Mouse (Mus musculus) brain, adult 2 months (tissue): ENCODE data around the gene 6030452D12Rik.

Source experiments
- DNase-seq: peaks from one replicate; pipeline ENCODE4 v3.0.0; 2011; ENCODE audit warnings: low read depth, low spot score

Gene 6030452D12Rik

DNA sequence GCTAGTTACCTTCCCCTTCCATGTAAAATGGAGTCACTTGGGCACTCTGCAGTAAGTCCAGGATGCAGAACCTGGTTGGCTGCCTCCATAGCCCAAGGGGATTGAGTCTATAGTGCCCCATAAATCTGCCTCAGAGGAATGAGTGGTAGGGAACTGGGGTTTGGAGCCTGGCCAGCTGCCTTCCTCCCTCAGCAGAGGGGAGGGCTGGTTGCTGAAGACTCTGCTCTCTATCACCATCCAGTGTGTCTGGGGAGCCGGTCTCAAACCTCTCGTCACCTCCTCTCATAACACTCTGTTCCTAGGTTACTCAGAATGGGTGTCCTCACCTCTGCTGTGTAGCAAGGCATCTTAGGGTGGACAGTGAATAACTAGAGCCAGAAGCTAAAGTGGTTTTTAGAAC, 16.3 kb downstream of the 6030452D12Rik start:
- DNase-seq = no peak

DNA sequence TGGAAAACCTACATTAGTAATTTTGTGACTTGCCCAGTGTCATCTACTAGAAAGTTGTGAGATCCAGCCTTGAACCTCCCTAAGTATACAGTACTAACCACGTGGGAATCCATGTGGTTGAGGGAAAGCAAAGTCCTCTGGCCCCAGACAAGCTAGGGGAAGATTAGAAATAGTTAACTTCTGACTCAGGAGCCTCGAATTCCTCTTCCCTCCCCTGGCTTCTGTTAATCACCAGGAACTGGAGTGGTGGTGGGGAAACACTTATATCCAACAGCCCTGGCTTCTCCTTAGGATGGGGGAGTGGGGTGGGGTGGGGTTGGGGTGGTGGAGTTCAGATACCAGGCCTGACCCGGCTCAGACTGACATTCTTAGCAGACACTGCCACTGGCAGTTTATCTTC, 18.4 kb downstream of the 6030452D12Rik start:
- no peak for DNase-seq

DNA sequence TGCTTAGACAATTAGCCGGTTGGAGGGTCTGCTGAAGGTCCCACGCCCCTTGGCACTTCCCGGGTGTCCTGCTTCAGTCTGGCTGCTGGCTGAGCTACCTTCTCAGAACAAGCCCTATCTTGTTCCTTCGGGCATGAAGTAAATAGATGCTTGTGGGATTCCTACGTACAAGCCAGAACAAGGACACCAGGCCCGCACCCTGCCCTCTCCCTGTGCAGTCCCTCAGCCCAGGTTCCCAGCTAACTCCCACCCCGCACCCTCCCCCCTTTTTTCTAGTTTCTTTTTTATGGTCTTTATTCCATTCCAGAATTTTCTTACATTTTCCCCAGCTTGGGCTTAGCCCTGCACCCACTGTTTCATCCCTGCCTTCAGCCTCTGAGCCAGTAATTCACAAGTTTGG, 20.3 kb downstream of the 6030452D12Rik start:
- no peak for DNase-seq

DNA sequence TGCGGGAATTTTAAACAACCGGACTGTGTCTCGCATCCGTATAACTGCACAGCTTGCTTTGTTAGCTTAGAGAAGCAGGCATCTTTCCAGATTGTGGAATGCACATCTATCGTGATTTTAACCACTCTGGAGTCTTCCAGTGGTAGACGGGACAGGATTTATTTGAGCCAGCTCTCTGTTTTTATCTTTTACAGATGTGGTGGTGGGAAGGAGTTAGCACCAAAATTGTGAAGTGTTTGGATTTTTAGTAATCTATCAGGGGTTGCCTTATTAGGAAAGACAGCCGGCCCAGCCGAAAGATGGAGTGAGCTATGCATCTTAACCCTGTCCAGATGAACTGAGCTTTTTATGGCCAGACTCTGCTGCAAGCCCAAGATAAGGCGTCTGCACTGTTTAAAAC, 21.5 kb downstream of the 6030452D12Rik start:
- no peak for DNase-seq

DNA sequence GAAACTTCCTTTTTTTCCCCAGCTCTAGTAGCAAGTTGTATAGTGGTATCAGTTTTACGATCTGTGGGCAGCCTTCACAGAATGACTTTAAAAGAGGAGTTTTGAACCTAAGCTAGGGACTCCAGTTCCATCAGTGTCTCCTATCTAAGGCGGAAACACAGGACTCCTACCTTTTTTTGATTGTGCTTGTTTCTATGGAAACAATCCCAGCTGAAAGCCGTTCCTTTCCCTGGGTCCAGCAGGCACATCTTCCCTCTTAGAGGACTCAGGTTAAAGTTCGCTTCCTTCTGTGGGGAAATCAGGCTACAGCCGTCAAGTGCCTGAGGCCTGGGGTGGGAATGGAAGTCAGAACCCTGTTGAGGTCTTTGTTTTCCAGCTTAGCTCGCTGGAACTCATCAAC, 26.4 kb downstream of the 6030452D12Rik start:
- DNase-seq = no peak

DNA sequence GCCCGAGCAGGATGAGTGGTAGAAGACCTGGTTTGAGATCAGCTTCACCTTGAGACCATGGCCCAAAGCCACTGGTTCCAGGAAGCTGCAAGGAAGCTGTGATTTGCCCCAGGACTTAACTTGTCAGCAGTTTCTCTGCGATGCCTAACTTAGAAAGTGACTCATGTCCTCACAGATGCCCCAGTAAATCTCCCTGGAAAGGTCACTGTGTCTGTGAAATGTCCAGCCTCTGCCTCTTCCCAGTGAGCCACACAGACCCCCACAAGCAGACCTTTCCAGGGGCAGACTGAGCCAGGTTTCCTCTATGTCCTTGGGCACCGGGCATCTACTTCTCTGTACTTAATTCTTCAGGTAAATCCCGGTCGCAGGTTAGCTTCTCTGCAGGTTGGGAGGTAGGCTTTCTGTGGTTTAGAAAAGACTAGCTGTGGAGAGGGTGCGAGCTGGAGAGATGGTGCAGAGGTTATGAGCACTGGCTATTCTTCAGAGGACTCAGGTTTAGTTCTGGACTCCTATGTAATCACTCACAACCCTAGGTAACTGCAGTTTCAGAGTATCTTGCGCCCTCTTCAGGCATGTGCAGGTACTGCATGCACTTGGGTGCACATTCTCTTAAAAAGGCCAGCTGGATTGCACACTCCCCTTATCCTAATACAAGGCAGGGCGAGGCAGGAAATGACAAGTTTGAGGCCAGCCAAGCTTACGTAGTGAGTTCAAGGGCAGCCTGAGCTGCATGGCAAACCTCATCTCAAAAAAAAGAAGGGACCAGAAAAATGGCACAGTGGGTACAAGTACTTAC, 27.1 kb downstream of the 6030452D12Rik start:
- DNase-seq = no peak

DNA sequence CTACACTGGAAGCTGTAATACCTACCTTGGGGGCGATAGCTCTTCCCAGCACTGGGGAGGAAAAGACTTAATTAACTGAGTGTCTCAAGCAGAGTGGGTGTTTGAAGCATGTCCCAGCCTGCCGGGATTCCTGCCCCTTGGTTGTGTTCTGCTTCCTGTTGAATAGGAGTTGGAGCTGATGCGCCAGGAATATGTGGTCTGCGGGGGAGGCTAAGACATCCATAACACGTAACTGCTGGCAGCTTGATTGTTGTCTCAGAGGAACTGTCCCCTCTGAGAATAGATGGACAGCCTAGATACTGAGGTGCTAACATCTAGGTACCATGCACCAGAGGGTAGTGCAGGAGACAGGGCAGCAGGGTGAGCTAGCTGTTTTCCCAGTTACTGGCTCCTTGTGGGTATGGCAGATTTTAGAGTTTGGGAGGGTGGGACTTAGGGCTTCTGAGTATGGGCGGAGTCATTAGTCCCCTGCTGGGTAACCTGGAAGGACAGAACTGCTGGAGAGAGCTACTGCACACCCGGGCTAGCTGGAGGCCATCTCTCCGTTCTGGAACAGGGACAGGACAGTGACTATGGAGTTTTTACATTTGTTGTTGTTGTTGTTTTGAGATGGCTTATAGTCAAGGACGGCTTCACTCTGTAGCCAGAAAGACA, 28.4 kb downstream of the 6030452D12Rik start:
- DNase-seq = no peak

DNA sequence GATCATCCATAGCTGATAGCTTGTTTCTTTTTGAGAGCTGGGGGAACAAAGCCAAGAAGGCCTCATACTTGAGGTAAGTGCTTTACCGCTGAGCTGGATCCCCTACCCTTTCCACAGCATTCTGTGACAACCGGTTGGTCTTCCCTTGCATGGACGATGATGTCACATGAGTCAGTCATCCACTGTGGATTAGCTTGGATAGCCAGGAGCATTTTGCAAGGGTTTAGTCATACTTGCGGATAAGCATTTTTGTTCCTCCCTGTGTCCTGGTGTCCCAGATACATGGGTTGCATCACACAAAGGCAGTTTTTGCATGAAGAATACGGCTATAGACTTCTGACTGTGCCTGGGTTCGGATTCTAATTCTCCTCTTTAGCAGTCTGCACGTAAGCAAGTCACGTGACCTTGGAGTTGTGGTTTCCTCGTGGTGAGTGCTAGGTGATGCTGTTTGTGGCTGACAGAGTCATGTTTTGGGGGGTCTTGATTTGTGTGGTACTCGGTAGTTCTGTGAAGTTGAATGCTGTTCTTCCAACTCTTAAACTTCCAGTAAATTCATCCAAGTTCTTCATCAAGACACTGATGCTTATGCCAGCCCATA, 29.7 kb downstream of the 6030452D12Rik start:
- DNase-seq = no peak

DNA sequence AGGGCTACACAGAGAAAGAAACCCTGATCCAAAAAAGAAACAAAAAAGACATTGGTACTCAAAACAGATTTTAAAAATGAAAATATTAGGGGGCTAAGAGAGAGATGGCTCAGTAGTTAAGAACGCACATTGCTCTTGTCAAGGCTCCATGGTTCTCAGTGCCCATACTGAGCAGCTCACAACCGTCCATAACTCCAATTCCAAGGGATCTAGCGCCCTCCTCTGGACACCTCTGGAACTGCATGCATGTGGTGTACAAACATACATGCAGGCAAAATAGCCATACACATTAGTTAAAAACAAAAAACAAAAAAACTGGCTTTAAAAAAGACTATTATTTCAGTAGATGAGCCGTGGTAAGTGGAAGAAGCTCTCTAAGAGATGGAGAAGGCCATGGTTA, 30.2 kb downstream of the 6030452D12Rik start:
- DNase-seq = no peak

DNA sequence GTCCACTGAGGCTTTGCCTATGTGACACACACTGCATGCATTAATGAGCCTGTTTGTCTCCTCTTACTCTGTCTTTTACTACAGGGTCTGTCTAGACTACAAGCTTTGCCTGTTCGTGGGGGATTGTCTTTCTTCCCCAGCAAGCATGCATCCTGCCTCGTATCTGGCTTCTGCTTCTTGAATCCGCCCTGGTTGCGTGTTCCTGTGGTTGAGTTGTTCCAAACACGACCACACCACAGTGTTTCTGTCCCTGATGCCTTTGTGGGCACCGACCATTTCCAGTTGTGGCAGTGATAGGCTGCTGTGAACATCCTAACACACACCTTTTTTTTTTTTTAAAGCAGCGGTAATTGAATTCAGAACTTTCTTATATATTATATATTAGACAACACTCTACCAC, 33.4 kb downstream of the 6030452D12Rik start:
- DNase-seq = no peak

DNA sequence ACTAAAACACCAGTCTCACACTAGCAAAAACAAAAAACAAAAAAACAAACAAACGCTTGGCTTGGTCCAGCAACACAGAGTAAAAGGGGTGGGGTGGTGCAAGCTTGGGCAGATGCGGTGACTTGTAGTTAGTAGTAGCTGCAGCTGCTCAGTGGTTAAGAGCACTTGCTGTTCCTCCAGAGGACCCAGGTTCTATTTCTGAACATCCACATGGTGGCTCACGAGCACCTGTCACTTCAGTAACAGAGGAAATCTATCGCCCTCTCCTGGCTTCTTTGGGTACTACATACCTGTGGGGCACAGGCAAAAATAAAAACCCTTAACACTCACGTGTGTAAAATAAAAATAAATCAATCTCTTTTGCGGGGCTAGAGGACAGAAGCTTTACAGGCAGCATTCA, 34.1 kb downstream of the 6030452D12Rik start:
- DNase-seq = peak; percentile 64

DNA sequence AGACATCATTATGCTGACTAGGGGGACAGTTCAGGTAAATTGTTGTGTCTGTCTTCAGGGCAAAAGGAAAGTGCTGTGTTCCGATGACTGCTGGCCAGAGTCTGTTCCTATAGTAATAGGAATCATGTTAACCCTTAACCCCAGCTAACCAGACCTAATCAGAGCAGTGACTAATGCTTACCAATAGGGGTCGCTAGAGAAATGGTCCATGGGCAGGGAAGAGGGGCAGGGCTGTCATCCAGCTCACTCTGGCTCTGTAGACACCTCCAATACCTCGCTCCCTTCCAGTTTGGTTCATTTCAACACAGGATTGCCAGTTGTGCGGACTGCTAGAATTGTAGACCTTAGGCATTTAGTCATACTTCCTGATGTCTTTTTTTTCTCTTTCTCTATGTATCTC, 35.1 kb downstream of the 6030452D12Rik start:
- no peak for DNase-seq

DNA sequence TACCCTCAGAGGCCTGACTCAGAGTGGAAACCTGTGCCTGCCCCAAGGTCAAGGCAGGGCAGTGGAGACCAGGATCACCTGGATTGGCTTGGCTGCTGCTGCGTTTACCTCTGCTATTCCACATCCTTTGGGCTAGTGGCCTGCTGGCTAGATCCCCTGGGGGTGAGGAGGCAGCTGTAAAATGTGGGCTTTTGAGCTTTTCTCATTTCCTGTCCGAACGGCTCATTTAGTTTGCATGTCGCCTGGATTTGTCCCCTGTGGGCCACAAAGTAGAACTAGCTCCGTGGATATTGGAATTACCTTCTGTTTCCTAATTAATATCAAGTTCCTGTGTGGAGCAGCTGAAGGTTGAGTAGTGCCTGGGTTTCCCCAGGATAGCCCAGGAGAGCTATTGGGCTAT, 38.9 kb downstream of the 6030452D12Rik start:
- DNase-seq = no peak

DNA sequence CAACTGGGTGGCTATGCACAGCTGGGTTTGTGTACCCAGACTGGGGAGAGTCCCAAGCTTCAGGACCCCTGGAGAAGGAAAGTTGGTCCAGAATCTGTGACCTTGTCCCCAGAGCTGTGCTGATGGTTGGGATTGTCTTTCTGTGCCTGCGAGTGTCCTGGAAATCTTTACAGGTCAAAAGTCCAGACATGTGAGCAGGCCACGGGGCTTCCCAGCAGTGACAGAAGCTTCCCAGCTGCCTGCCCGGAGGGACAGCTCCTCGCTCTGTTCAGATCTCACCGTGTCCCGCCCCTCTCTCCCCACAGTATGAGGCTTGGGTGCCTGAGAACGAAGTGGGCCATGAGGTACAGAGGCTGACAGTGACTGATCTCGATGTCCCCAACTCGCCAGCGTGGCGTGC, 40.7 kb downstream of the 6030452D12Rik start:
- DNase-seq = no peak

DNA sequence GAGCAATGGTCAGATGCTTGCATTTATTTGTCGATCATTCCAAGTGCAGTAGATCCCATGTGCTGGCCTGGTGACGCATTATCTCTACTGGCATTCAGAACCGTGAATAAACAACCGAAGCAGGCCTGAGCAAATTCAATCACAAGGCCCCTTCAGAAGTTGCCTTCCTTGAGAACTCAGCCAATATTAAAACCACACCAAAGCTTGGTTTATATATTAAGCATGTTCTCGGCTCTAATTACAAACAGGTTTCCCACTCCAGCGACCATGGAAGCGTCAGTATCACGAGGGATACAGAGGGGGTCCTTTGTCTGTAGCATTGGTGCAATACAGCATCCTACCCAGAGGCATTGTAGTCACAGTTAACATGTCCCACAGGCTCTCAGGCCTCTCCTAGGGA, 42.7 kb downstream of the 6030452D12Rik start:
- no peak for DNase-seq

DNA sequence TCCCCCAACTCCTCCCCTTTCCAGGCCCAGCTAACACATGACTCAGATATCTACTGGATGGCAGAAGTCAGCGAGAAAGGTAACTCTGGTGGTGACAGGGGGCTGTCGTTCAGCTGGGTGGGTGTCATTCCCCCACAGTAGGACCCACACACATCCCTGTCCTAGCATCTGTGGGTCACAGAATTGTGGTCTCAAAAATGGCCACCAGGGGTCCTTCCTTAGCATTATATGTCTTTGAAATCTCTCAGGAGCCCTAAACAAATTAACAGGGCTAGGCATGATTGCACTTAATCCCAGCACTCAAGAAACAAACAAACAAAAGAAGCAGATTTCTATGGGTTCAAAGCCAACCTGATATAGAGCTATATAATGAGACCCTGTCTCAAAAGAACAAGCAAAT, 44.8 kb downstream of the 6030452D12Rik start:
- DNase-seq = no peak

DNA sequence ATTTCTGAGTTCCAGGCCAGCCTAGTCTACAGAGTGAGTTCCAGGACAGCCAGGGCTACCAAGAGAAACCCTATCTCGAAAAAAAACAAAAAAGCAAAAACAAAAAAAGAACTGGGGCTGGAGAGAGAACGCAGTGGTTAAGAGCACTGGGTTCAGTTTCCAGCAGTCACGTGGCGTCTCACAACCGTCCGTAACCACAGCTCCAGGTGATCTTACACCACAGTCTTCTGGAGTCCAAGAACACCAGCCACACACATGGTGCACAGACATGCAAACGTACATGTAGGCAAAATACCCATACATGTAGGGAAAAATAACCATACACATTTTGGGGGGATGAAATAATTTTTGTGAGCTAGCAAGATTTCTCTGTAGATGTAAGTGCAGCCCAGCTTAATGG, 46.4 kb downstream of the 6030452D12Rik start:
- DNase-seq = no peak

DNA sequence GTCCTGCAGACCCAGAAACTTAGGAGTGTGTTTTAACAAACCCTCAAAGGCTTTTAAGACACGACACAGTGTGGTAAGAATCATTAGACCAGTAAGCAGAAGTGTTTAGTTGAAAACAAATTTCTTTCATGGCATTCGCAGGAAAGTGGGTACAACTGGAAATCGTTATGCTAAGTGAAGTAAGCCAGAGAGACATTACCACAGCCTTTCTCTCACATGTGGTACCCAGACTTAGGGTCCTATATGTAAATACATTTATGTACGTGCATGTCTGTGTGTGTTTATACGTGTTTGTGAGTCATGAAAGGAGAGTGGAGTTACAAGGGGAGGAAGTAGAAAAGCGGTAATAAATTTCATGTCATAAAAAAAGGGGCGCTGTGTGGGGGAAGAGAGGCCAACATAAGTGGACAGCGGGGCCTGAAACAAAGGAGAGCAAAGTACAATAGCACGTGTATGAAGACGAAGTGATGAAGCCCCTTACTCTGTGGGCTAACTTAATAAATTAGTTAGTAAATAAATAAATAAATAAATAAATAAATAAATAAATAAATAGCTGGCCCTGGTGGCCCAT, 48.1 kb downstream of the 6030452D12Rik start:
- DNase-seq = no peak

DNA sequence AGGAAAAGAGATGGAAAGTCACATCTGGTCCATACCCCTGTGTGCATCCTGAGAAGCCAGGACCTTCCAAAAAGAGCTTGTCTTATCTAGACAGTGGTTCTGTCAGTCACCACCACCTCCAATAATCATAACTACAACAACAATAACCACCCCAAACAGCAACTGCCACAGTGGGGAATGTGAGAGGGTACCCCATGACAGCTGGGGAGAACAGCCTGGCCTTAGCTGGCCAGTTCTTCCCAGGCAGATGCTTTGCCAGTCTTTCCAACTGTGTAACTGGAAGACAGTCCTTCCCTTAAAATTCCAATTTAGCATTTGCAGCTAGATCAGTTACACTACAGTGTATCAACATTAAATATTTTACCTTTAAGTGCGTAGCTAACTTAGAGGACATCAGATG, 50.6 kb downstream of the 6030452D12Rik start:
- DNase-seq = no peak

DNA sequence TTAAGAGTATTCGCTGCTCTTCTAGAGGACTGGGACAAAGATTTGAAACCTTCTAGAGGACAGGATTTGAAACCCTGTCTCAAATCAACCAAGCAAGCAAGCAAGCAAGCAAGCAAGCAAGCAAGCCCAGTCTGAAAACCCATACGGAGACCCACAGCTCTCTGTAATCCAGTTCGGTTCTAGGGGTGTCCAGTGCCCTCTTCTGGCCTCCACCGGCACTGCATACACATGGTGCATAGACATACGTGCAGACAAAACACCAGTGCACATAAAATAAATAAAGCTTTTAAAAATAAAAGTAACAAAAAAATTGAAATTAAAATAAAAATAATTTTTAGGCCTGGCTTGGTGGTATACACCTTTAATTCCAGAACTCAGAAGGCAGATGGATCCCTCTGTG, 53.7 kb downstream of the 6030452D12Rik start:
- no peak for DNase-seq

DNA sequence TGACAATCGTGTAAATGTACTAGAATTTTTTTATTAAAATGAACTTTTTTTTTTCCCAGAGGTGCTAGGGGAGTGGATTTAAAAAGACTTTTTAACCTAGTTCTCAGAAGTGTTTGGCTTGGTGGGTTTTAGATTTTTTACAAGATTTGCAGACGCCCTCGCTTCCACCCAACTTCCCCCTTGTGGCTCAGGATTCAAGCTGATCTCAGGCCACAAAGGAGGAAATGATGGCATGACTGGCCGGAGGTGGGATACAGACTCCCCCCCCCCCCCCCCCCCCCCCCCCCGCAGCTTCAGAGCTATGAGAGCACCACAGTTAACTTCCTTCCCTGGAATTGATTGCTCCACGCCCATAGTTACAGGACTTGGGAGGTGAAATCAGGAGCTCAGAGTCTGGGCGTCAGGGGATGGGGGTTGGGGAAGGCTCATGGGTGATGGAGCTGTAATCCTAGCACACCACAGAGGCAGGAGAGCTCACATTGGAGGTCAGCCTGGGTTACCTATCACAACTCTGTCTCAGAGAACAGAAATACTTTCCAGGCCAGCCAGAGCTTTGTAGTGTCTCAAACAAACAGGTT, 55.8 kb downstream of the 6030452D12Rik start:
- peak; percentile 3 for DNase-seq
